In genomic region chr3:70035593-70035992, GRCm38 (mm10) we compare ENCODE assay signal across 11 mouse cellular contexts. TPM values are rescaled to one million over a fixed set of nuclear protein-coding genes. Genes with fewer than 3 reads are reported as not detected.
A peak's percentile ranks its signal among the peaks of the same experiment; 100 is the strongest.
DNase-seq lines count a peak whose midpoint lies in the region; ATAC-seq and TF ChIP-seq lines count a peak whose summit lies in the region.
"Had no signal": no experiment of that assay in that cellular context is flagged by ENCODE, and none has a peak within 500 bp of the region (broad histone marks: within the 10 kb centered on the region; RNA-seq: fewer than 3 reads in every experiment).

No protein-coding gene starts in this region.

- no peak overlapping the region for H3K4me2 ChIP-seq in intestine, postnatal 0 days (replicated peaks; ENCODE audit: low read depth)
- no peak overlapping the region for H3K4me2 ChIP-seq in intestine, embryonic 15.5 days (replicated peaks)
- H3K4me2 ChIP-seq in hindbrain, embryonic 16.5 days (ENCODE audit: low read length), result no peak overlapping the region

- H3K4me3 ChIP-seq in intestine, postnatal 0 days (ENCODE audit: low read depth, low read length), result no peak overlapping the region
- H3K4me3 ChIP-seq in intestine, embryonic 15.5 days (replicated peaks), result no peak overlapping the region
- H3K4me3 ChIP-seq in hindbrain, embryonic 16.5 days (ENCODE audit: low read length), result no peak overlapping the region
- H3K4me3 ChIP-seq: erythroblast, embryonic 14.5 days had no signal

- no peak overlapping the region for H3K27ac ChIP-seq in intestine, postnatal 0 days (ENCODE audit: low read depth, low read length)
- no peak overlapping the region for H3K27ac ChIP-seq in intestine, embryonic 15.5 days
- no peak overlapping the region for H3K27ac ChIP-seq in hindbrain, embryonic 16.5 days (ENCODE audit: low read depth, low read length)

- H3K4me1 ChIP-seq in intestine, postnatal 0 days (replicated peaks; ENCODE audit: control insufficient read depth, insufficient read depth, low read length), result no peaks in the 10 kb centered on the region
- H3K4me1 ChIP-seq in intestine, embryonic 15.5 days (replicated peaks), result no peaks in the 10 kb centered on the region
- H3K4me1 ChIP-seq in hindbrain, embryonic 16.5 days (ENCODE audit: control insufficient read depth, insufficient read depth, low read depth, low read length), result no peaks in the 10 kb centered on the region

- H3K9ac ChIP-seq in intestine, postnatal 0 days (ENCODE audit: low read depth, low read length), result no peak overlapping the region
- H3K9ac ChIP-seq in intestine, embryonic 15.5 days, result no peak overlapping the region
- no peak overlapping the region for H3K9ac ChIP-seq in hindbrain, embryonic 16.5 days (ENCODE audit: low read depth, low read length)

- ATAC-seq in intestine, postnatal 0 days, result no peak
- no peak for ATAC-seq in intestine, embryonic 15.5 days
- ATAC-seq in hindbrain, embryonic 16.5 days, result no peak

- DNase-seq in ZHBTc4 (ENCODE audit: low read depth, low spot score), result peak; percentile 7
- peak; percentile 33 to 44 for DNase-seq in frontal cortex, postnatal 25 days (ENCODE audit: low spot score in 2 of 2)
- peak; percentile 22 for DNase-seq in mesoderm, embryonic 11.5 days (ENCODE audit: low read depth, low spot score)
- no peak for DNase-seq in heart, postnatal 4 days
- DNase-seq in urinary bladder, postnatal 14 days (ENCODE audit: low spot score), result no peak

- H3K9me3 ChIP-seq in intestine, postnatal 0 days (ENCODE audit: control insufficient read depth), result no peaks in the 10 kb centered on the region
- no peaks in the 10 kb centered on the region for H3K9me3 ChIP-seq in intestine, embryonic 15.5 days
- no peaks in the 10 kb centered on the region for H3K9me3 ChIP-seq in hindbrain, embryonic 16.5 days (ENCODE audit: control insufficient read depth, low read length)

- WGBS in intestine, postnatal 0 days, result 48% methylated on average over 4 of the region's 4 CpGs
- 51% methylated on average over 4 of the region's 4 CpGs for WGBS in intestine, embryonic 15.5 days
- 59% methylated on average over 4 of the region's 4 CpGs for WGBS in hindbrain, embryonic 16.5 days

- no peaks in the 10 kb centered on the region for H3K27me3 ChIP-seq in intestine, postnatal 0 days (replicated peaks; ENCODE audit: control insufficient read depth, insufficient read depth, low read length)
- H3K27me3 ChIP-seq in intestine, embryonic 15.5 days (replicated peaks), result no peaks in the 10 kb centered on the region
- H3K27me3 ChIP-seq in hindbrain, embryonic 16.5 days (replicated peaks; ENCODE audit: control insufficient read depth, insufficient read depth, low read length), result no peaks in the 10 kb centered on the region

- H3K36me3 ChIP-seq in intestine, postnatal 0 days (ENCODE audit: control insufficient read depth, insufficient read depth), result no peaks in the 10 kb centered on the region
- no peaks in the 10 kb centered on the region for H3K36me3 ChIP-seq in intestine, embryonic 15.5 days
- H3K36me3 ChIP-seq in hindbrain, embryonic 16.5 days (ENCODE audit: control insufficient read depth, insufficient read depth, low read length), result no peaks in the 10 kb centered on the region

- peak; percentile 49 for TF ChIP-seq CTCF in intestine, postnatal 0 days (IDR thresholded peaks at IDR 0.05; ENCODE audit: low read depth)

RNA-seq across cellular contexts. Expression of gene Otol1, which starts 28.2 kb away (rescaled TPM):
- polyA plus RNA-seq in intestine, postnatal 0 days (2015; fragmentation: Nextera tagmentation; extraction: Ambion mirVana), result not detected in 2 replicates
- polyA plus RNA-seq in intestine, embryonic 15.5 days (2015; fragmentation: Nextera tagmentation; extraction: Ambion mirVana), result not detected in 2 replicates
- not detected for total RNA-seq in heart, postnatal 4 days (2021)
- polyA plus RNA-seq in hindbrain, embryonic 16.5 days (2015; fragmentation: Nextera tagmentation; extraction: Ambion mirVana), result 0.09 TPM in 2 replicates
- polyA plus RNA-seq: erythroblast, embryonic 14.5 days; limb, embryonic 11.5 days; neural tube, embryonic 11.5 days had no signal

Comparison
In these comparisons a context has a peak if more than half of its experiments do, and no peak if none do; other contexts are left out.
1. DNase-seq: peak in ZHBTc4 (single experiment), frontal cortex, postnatal 25 days (2 of 2) and mesoderm, embryonic 11.5 days (single experiment); none in heart, postnatal 4 days (single experiment) and urinary bladder, postnatal 14 days (single experiment).